Mouse (Mus musculus): ENCODE data around the gene Lasp1.

GRCm38 (mm10) chr11:97840539-97840954 lies 41.7 kb downstream of the Lasp1 start, which contains the start of gene B230217C12Rik:
- TF ChIP-seq CTCF (IDR thresholded peaks at IDR 0.05; ENCODE audit: control insufficient read depth, insufficient read depth, insufficient replicate concordance, low read depth, low read length): no peak
- TF ChIP-seq POLR2A (IDR thresholded peaks at IDR 0.05; ENCODE audit: control insufficient read depth, low read depth, low read length): no peak
